Mouse (Mus musculus) ES-E14 (cell line): Measurements from ENCODE around the gene Gopc. TPM values are rescaled to one million over a fixed set of nuclear protein-coding genes. Genes with fewer than 3 reads are reported as not detected.
"Not testable (repeated sequence)": the region's sequence is repeated elsewhere in the genome, so short reads cannot be mapped to it uniquely, and the experiment has no call there.

Experiments
- DNase-seq: peaks from one replicate; pipeline ENCODE4 v3.0.0-alpha.2; 2013; ENCODE audit warnings: low read depth, low spot score
- H3K27ac ChIP-seq: 2 replicates; pipeline ENCODE4 v1.5.1; 2012; ENCODE audit warnings: low read depth, mild to moderate bottlenecking, low read length, moderate library complexity, mixed read lengths; ENCODE audit not compliant: poor library complexity, insufficient read depth, severe bottlenecking
- H3K36me3 ChIP-seq: 2 replicates; pipeline ENCODE4 v1.6.1; 2012; ENCODE audit warnings: mild to moderate bottlenecking, low read length, moderate library complexity, mixed read lengths; ENCODE audit not compliant: control insufficient read depth, poor library complexity, insufficient read depth, severe bottlenecking
- H3K4me1 ChIP-seq, 2 experiments: fragments of 150-350 bp in 1 of 2; sonication (generic) in 1 of 2; 2 replicates each; pipeline ENCODE4 v1.6.1; 2012; ENCODE audit warnings: low read length in 2 of 2, mild to moderate bottlenecking in 1 of 2, mixed read lengths in 1 of 2; ENCODE audit not compliant: control insufficient read depth in 2 of 2, insufficient read depth in 2 of 2, poor library complexity in 1 of 2
- H3K4me3 ChIP-seq, 2 experiments: fragments of 150-350 bp in 1 of 2; sonication (generic) in 1 of 2; 2 replicates each; pipeline ENCODE4 v1.5.1; 2012; ENCODE audit warnings: low read length in 2 of 2, low read depth in 1 of 2, mild to moderate bottlenecking in 1 of 2, mixed read lengths in 1 of 2; ENCODE audit not compliant: insufficient read depth in 1 of 2, poor library complexity in 1 of 2, severe bottlenecking in 1 of 2
- H3K9ac ChIP-seq: 2 replicates; pipeline ENCODE4 v1.6.1; 2012; ENCODE audit warnings: low read depth, mild to moderate bottlenecking, low read length, mixed read lengths; ENCODE audit not compliant: poor library complexity, insufficient read depth, severe bottlenecking
- H3K9me3 ChIP-seq: fragments of 150-350 bp; sonication (generic); 2 replicates; pipeline ENCODE4 v1.6.1; 2012; ENCODE audit warnings: low read depth, mild to moderate bottlenecking, low read length; ENCODE audit not compliant: control insufficient read depth, insufficient read depth
- CHD2 ChIP-seq: IDR thresholded peaks from 2 replicates; pipeline ENCODE4 v1.6.1; 2014; ENCODE audit warnings: mild to moderate bottlenecking, low read depth, low read length, inconsistent platforms
- HCFC1 ChIP-seq: IDR thresholded peaks from 2 replicates; pipeline ENCODE4 v1.6.1; 2012; ENCODE audit warnings: low read length, inconsistent platforms, borderline replicate concordance; ENCODE audit not compliant: insufficient read depth
- MAFK ChIP-seq: IDR thresholded peaks from 2 replicates; pipeline ENCODE4 v1.6.1; 2014; ENCODE audit warnings: mild to moderate bottlenecking, low read depth, low read length, inconsistent platforms; ENCODE audit not compliant: insufficient read depth
- ZC3H11A ChIP-seq: IDR thresholded peaks from 2 replicates; pipeline ENCODE4 v1.6.1; 2012; ENCODE audit warnings: low read depth, mild to moderate bottlenecking, inconsistent platforms, low read length, borderline replicate concordance
- ZNF384 ChIP-seq: IDR thresholded peaks from 2 replicates; pipeline ENCODE4 v1.6.1; 2012; ENCODE audit warnings: low read depth, low read length, inconsistent platforms
- in situ Hi-C, 2 experiments: fragments of 600-800 bp; cut with MboI; formaldehyde crosslinking; loops; one replicate each; pipeline ENCODE4 v1.15.1; 2025; ENCODE audit warnings: low sequenced_read_pairs in 2 of 2, inconsistent platforms in 1 of 2; ENCODE audit not compliant: unreplicated experiment in 2 of 2
- total RNA-seq: library from RNA; depleted of rRNA; stranded (reverse); fragments of 300-350 nt; gene quantifications from 2 replicates; pipeline ENCODE4 v1.2.3, GENCODE M21; 2012

Gene Gopc
- total RNA-seq, 1 experiment = 9.1 TPM

GRCm38 (mm10) chr10:52304574-52304973 lies 77.3 kb downstream of the Gopc start:
- TF ChIP-seq ZNF384 = no peak
- no peak for TF ChIP-seq ZC3H11A
- no peak for TF ChIP-seq MAFK
- TF ChIP-seq HCFC1 = no peak
- in situ Hi-C loops = no loop called here
- no peak overlapping the region for H3K27ac ChIP-seq

DNA sequence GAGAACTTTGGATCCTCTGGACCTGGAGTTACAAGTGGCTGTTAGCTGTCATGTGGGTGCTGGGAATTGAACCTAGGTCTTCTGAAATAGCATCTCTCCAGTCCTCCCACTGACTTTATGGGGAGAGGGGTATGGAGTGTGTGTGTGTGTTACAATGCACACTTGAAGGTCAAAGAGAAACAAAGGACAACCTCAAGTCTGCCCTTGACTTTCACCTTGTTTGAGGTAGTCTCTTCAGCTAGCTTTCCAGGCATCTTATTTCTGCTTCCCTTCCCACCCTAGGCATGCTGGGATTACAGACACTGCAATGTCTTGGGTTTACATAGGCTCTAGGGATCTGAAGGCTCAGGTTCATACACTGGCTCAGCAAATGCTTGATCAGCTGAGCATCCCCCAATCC lies 79.7 kb downstream of the Gopc start:
- Histone ChIP-seq H3K27ac (no peak overlapping the region; the same call in 1 of the 2 replicates), H3K9me3 (no peaks in the 10 kb centered on the region), H3K4me3 (no peak overlapping the region), H3K36me3 (peaks cover 6% of the 10 kb centered on the region), H3K9ac (no peak overlapping the region), H3K4me1 (peaks cover 3 to 7% of the 10 kb centered on the region in 2 experiments; a peak in 2 of 4 replicates)
- in situ Hi-C loops = no loop called here
- TF ChIP-seq CHD2 (no peak), ZC3H11A (no peak), HCFC1 (no peak), MAFK (no peak), ZNF384 (no peak)
- no peak for DNase-seq

More at GRCm38 (mm10) chr10:52304574-52304973, 77.3 kb downstream of the Gopc start:
- no peak for DNase-seq
- Histone ChIP-seq H3K36me3 (peaks cover 6% of the 10 kb centered on the region), H3K9me3 (no peaks in the 10 kb centered on the region), H3K9ac (no peak overlapping the region), H3K4me3 (no peak overlapping the region), H3K4me1 (0 out of 4 replicates have a peak, but pooled peaks cover 2 to 3% of the 10 kb centered on the region in 2 experiments)

GRCm38 (mm10) chr10:52301766-52302165 lies 80.2 kb downstream of the Gopc start:
- no peak for TF ChIP-seq MAFK
- no peak for TF ChIP-seq CHD2
- TF ChIP-seq ZC3H11A = no peak
- no peak for TF ChIP-seq ZNF384
- TF ChIP-seq HCFC1 = no peak
- H3K9me3 ChIP-seq = no peaks in the 10 kb centered on the region
- in situ Hi-C loops = no loop called here
- no peak for DNase-seq
- no peak overlapping the region for H3K9ac ChIP-seq
- H3K4me1 ChIP-seq = peaks cover 3 to 10% of the 10 kb centered on the region in 2 experiments; a peak in 2 of 4 replicates
- H3K27ac ChIP-seq = no peak overlapping the region; the same call in 1 of the 2 replicates
- H3K36me3 ChIP-seq = peaks cover 6% of the 10 kb centered on the region
- H3K4me3 ChIP-seq = no peak overlapping the region

DNA sequence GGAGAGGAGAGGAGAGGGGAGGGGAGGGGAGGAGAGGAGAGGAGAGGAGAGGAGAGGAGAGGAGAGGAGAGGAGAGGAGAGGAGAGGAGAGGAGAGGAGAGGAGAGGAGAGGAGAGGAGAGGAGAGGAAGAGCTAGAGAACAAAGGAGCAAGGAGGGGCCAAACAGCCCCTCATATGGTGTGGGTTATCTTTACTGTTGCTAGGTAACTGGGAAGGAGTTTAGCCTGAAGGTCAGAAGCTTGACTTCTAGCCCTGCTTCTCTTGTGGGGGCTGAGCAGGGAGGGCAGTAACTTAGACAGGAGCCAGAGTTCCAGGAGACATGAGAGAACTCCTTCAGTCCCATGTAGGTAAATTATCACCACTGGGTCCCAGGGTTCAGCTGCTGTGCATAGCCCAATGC lies 83.4 kb downstream of the Gopc start:
- H3K27ac ChIP-seq, DNase-seq, H3K36me3 ChIP-seq, in situ Hi-C loops, H3K4me3 ChIP-seq, H3K9me3 ChIP-seq, H3K9ac ChIP-seq: not testable (repeated sequence)
- peaks cover 0 to 15% of the 10 kb centered on the region in 2 experiments; a peak in 2 of 4 replicates for H3K4me1 ChIP-seq

DNA sequence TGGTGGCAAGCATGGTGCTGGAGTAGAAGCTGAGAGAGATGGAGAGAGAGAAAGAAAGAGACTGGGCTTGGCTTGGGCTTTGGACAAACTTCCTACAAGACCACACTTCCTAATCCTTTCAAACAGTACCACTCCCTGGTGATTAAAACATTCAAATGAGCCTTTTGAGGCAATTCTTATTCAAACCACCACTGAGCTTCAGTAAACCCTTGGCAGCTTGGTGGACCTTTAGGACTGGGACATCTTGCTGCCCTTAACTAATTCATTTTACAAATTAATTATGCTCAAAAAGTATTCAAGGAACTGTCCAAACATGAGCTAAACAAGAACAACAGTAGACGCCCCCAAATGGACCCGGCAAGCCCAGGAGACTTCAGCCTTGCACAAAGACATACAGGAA lies 86.0 kb downstream of the Gopc start:
- in situ Hi-C loops = no loop called here
- H3K9ac ChIP-seq = no peak overlapping the region
- H3K27ac ChIP-seq = no peak overlapping the region

More for the DNA sequence above, 86.0 kb downstream of the Gopc start:
- no peak for TF ChIP-seq ZC3H11A
- TF ChIP-seq CHD2 = no peak
- no peak for TF ChIP-seq MAFK
- TF ChIP-seq ZNF384 = no peak
- TF ChIP-seq HCFC1 = no peak
- DNase-seq = no peak
- no peak overlapping the region for H3K4me3 ChIP-seq
- H3K9me3 ChIP-seq = no peaks in the 10 kb centered on the region
- peaks cover 0 to 15% of the 10 kb centered on the region in 2 experiments; a peak in 2 of 4 replicates for H3K4me1 ChIP-seq
- H3K36me3 ChIP-seq = peaks cover 3% of the 10 kb centered on the region; the same call in 1 of the 2 replicates
